Mouse (Mus musculus) myocyte (in vitro differentiated cells): ENCODE results near the gene Hdac2.

Experiments
- CEBPB ChIP-seq: IDR thresholded peaks from 2 replicates; pipeline ENCODE4 v1.6.1; 2011; ENCODE audit warnings: mild to moderate bottlenecking, moderate library complexity; ENCODE audit not compliant: poor library complexity, insufficient read depth, severe bottlenecking
- E2F4 ChIP-seq: IDR thresholded peaks from one replicate; pipeline ENCODE4 v1.6.1; 2011; ENCODE audit warnings: mild to moderate bottlenecking, control low read depth, moderate library complexity; ENCODE audit not compliant: insufficient read depth
- MAX ChIP-seq: IDR thresholded peaks from one replicate; pipeline ENCODE4 v1.6.1; 2011; ENCODE audit warnings: low read depth, mild to moderate bottlenecking, control low read depth
- MYOD1 ChIP-seq, 3 experiments: IDR thresholded peaks; one replicate each; pipeline ENCODE4 v1.6.1; 2011; ENCODE audit warnings: control low read depth in 2 of 3, low read depth in 2 of 3, mild to moderate bottlenecking in 2 of 3, moderate library complexity in 1 of 3; ENCODE audit not compliant: insufficient read length in 2 of 3, control insufficient read depth in 1 of 3
- MYOG ChIP-seq, 3 experiments: IDR thresholded peaks; one replicate each; pipeline ENCODE4 v1.6.1; 2011; ENCODE audit warnings: control low read depth in 2 of 3, low read depth in 2 of 3, mild to moderate bottlenecking in 2 of 3; ENCODE audit not compliant: insufficient read length in 2 of 3, control insufficient read depth in 1 of 3, insufficient read depth in 1 of 3
- POLR2A ChIP-seq: IDR thresholded peaks from one replicate; pipeline ENCODE4 v1.6.1; 2011; ENCODE audit warnings: low read depth, mild to moderate bottlenecking, control low read depth, moderate library complexity; ENCODE audit not compliant: insufficient read length
- REST ChIP-seq: IDR thresholded peaks from one replicate; pipeline ENCODE4 v1.6.1; 2011; ENCODE audit warnings: mild to moderate bottlenecking, control low read depth, moderate library complexity; ENCODE audit not compliant: insufficient read depth, insufficient read length
- SRF ChIP-seq: IDR thresholded peaks from one replicate; pipeline ENCODE4 v1.6.1; 2011; ENCODE audit warnings: low read depth; ENCODE audit not compliant: control insufficient read depth, insufficient read length
- TCF3 ChIP-seq: IDR thresholded peaks from one replicate; pipeline ENCODE4 v1.6.1; 2011; ENCODE audit warnings: low read depth, control low read depth; ENCODE audit not compliant: insufficient read length
- USF1 ChIP-seq: IDR thresholded peaks from one replicate; pipeline ENCODE4 v1.6.1; 2011; ENCODE audit warnings: low read depth, mild to moderate bottlenecking, control low read depth, moderate library complexity

DNA sequence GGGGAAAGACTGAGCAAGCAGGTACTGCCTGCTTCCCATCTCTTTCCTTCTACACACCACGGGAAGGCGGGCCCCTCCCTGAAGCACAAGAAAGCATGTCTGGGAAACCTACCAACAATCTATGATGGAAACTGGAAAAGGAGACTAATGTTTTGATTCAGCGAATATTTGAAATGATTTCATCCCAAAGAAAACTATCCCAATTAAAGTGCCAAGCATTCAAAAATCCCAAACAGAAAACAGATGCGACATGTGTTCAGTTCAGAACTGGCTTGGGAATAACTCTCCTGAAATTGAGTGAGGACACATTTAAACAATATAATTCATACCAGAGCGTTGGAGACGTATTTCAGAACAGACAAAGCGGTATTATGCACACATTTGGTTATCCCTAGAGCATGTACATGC lies 60.8 kb downstream of the Hdac2 start:
- TF ChIP-seq TCF3 = no peak
- TF ChIP-seq MAX = no peak
- no peak for TF ChIP-seq USF1
- no peak for TF ChIP-seq CEBPB
- no peak for TF ChIP-seq MYOD1 (IDR thresholded peaks at IDR 0.05; ENCODE audit: control insufficient read depth in 1 of 3, insufficient read length in 2 of 3, low read depth in 2 of 3)
- no peak for TF ChIP-seq SRF
- no peak for TF ChIP-seq POLR2A
- no peak for TF ChIP-seq REST
- TF ChIP-seq E2F4 = no peak
- no peak for TF ChIP-seq MYOG (IDR thresholded peaks at IDR 0.05; ENCODE audit: control insufficient read depth in 1 of 3, insufficient read depth in 1 of 3, insufficient read length in 2 of 3, low read depth in 2 of 3)
